Mouse (Mus musculus) hindlimb bud, embryonic 11.5 days (tissue): Measurements from ENCODE around the gene Gnao1.
A peak's percentile ranks its signal among the peaks of the same experiment; 100 is the strongest.

Experiments
- DNase-seq: peaks from one replicate; pipeline ENCODE4 v3.0.0-alpha.2; 2012; ENCODE audit warnings: low read depth, low spot score; ENCODE audit errors: extremely low spot score

Gene Gnao1

DNA sequence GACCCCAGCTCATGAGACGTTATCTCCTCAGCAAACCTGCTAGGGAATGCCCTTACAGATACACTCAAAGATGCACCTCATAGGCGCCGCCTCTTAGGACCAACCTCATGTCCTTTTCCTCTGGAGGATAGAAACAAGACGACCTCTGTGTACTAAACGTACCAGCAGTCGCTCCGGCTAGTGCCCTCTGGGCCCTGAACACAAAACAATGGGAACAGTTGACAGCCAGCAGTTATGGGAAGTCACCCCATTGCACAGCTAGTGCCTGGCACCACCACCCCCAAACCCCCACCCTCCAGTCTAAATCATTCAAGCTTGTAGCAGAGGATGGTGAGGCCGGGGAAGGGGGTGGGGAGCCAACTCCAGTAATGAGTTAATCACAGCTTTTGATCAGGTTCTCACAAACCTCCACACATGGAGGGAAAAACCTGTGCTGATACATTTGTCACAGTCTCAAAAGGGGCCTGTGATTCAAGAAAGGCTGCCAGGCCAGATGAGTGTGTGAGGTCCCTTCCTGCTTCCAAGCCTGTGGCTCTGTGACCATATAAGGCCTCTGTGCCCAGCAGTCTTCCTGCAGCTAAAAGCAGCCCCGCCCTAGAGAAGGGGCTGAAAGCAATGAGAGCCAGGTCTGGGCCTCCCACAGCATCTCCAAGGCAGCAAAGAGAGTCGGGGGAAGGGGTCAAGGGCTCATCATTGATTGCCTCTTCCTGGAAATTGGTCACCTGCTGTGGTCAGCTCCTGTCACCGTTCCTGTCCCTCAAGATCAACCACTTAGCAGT, 79.1 kb downstream of the Gnao1 start:
- no peak for DNase-seq

DNA sequence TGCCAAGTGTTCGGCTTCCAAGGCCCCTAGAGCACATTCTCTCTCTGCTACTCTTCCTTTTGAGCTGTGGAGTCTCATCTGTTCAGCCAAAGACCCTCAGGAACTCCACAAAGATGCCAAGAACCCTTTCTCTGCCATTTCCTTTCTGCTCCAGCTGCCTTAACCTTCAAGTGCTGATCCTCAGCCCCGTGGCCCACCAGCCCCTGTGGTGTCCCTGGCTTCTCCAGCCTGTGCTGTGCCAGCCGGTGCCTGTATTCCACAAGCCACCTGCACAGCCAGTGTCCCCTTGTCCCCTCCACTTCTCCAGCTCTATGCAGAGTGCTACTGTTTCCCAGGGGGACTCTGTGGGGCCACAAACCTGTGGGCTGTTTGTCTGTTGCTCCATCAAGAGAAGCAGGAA, 83.8 kb downstream of the Gnao1 start:
- DNase-seq, result no peak

DNA sequence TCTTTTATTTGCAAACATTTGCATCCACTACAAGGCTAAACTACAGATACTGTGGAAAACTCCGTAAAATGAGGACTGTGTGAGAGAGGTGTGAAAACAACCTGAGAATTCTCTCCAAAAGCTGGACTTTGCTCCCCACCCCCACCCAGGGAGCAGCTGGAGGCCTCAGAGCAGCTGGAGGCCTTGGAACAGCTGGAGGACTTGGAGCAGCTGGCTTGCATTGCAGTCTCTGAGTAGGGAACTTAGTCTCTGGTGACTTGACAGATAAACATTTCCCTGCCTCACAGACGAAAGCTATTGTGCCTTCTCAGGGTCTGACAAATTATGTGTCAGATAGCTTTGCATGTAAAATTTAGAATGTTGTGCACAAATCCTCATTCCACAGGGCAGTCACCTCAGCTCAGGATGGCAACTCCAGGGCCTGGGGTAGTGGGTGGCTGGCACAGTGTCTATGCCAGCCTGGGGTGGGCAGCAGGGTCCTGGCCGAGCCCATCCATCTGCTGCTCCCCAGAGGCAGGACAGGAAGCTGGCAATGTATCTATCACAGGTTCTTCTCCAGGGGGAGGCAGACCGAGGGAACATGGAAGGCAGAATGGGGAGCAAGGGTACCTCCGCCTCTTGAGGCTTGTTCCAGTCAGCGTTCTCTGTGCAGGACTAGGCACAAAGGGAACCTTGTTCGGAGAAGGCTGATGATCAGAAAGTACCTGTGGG, 87.2 kb downstream of the Gnao1 start:
- DNase-seq, result no peak

DNA sequence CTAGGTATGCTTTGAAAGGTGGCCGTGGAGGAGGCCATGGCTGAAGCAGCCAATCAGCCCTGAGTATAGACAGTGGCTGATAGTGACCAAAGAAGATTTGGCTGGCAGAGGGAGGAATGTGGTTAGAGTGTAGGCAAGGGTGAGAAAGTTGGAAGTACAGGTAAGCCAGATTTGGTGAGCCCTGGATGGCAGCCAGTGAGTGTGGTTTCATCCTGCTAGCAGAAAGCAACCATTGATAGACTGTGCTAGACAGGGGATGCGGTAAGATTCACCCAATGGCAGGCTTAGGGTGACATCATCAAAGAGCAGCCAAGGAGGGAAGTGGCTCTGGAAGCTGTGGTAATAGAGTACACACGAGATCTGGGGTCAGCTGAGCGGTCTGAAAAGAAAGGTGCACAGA, 88.8 kb downstream of the Gnao1 start:
- no peak for DNase-seq

DNA sequence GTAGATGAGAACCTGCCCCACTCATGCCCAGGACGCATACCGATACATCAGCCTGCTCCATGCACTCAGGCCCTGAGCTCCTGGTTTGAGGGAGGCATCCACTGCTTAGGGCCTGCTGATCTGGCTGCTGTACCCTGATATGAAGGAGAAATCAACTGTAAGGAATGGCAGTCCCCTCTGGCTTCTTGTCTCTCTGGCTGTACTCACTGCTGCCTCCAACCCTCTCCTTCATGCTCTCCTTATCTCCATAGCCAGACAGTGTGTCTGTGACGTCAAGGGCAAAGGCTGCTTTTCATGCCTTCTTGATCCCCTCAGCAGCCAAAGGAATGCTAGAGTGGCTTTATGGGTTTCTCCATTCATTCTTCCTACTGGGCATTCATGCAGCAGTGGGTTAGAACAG, 92.3 kb downstream of the Gnao1 start:
- DNase-seq, result no peak

DNA sequence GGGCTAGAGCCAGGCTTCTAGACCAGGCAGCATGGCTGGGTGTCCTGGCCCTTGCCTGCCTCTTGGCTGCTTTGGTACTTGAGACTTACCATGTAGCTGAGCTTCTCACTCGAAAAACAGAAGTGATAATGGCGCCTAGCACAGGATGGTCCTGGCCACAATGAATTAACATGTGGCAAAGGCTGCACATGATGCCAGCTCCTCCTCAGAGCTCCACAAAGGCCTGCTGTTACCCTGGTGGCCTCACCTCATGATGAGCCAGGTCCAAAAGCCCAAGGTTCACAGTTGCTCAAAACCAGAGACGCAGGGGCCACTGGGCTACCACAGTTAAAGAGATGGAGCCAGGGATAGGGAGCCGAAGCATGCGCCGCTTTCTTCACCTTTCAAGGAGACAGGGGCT, 97.2 kb downstream of the Gnao1 start:
- no peak for DNase-seq

DNA sequence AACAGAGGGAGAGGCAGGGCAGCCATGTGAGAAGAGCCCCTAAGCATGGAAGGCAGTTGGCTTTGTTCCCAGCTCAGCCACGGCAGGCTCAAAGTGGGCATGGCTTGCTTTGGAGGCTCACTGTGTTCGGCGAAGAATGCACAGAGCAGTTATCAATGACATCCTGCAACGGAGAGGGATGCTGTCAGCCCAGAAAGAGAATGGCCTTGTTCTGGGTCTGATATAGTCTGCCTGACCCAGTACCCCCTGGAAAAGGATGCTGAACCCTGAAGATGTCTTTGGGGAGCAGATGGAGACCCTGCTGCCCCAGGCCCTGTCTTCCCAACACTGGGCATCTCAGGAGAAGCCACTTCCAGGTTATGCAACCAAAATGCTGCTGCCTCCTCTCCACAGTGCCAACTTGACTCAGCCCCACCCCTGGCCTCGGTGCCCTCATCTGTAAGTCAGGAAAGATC, 98.2 kb downstream of the Gnao1 start:
- DNase-seq, result no peak

DNA sequence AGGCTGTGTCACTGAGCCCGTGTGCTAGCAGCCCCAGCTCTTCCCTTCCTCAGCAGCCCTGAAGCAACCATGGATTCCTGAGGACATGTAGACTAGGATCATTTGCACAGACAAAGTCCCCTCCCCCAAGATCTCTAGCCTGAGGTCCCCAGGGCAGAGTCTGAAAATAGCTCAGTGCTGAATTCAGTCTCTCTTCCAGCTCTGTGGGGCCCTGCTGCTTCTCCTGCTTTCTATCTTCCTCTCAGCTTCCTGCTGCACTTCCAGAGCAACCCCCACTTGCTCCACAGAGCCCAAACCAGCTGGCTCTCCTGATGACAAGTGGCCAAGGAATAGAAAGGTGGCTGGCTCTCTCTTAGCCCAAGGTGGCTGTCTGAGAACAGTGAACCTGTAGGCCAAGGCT, 98.8 kb downstream of the Gnao1 start:
- DNase-seq, result no peak

DNA sequence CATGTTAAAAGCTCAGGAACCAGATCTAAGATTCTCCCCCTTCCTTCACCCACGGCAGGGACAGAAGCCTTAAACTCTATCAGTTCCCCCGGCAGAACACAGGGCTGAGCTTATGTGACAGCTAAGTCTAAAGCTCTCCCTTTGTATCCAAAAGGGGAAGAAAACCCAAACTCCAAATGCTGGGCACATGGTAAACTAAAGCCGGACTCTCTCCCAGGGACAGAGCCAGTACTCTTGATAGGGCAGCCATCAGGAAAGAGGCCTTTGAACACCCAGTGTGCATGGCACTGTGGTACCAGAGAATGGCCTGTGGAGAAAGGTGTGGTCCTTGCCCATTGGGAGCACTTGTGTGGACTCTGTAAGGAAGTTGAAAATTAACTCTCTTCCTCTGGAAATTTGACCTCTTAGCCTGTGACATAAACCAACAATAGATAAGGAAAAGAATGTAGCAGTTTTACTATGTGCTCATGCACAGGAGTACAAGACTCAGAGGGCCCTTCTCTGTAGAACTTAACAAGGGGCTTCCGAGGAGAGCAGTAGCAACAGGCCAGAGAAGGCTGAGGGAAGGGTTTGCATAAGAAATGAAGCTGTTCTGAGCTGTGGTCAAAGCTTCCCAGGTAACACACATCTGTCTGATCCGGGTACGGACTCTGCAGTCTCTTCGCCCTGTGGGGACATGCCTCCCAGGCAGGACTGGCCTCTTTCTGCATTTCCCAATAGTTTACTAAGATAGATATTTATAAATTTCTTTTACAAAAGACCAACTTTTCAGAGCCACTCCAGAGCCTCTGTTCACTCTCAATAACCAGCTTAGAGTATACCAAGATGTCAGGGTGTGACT, 102.2 kb downstream of the Gnao1 start:
- DNase-seq, result no peak

DNA sequence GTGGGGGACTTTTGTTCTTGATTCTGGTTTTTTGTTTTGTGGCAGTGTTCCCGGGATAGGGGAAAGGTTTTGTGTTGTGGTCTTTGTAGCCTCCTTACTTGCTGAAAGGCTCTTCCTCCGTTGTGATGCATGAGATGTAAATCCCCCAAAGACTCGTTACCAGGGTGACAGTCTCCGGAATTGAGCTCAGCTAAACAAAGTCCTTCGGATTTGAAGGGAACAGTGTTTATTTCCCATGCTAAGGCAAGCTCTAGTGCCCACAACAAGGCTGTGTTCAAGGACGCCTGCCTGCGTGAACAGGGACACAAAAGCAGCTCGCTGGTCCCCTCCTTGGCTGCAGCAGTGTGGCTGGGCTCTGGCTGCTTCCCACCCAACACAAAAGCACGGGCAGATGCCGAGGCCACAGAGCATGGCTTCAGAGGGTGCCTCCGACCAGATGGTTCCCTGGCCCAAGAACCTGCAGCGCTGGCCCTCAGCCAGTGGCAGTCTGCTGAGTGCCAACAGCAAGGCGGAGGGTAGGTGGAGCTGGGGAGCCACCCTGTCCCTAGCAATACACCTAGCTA, 108.2 kb downstream of the Gnao1 start:
- DNase-seq, result no peak

DNA sequence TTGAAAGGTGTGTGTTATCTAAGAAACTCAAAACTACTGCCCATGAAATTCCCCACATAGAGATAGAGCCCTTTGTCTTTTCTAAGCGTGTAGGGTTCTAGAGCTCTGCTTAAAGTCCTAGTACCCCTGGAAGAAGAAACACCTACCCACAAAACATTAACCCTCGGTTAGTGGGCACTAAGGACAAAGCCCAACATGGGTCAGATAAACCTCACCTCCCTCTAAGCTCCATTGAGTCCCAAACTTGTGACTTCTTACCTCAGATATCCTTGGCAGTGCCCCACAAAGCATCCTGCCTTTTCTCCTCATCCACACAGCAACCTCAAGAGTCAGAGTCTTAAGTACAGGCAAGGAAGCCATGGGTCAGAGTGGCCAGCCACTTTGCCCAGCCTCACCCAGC, 108.8 kb downstream of the Gnao1 start:
- no peak for DNase-seq

DNA sequence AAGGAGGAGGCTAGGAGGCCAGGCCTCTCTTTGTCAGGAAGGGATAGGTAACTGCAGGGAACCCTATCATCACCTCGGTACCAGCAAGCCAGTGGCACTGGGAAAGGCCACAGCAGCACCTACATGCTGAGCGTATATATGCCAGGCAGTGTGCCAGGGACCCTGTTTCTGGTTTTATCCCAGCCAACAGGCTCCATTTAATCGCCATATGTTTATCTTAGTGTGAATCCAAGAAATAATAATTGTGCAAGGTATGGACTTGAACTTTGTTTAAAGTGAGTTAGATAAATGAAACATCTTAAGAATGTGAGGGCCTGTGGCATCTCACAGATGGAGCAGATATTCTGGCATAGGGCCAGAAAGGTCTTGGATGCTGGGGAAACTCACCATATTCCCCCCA, 109.7 kb downstream of the Gnao1 start:
- no peak for DNase-seq

DNA sequence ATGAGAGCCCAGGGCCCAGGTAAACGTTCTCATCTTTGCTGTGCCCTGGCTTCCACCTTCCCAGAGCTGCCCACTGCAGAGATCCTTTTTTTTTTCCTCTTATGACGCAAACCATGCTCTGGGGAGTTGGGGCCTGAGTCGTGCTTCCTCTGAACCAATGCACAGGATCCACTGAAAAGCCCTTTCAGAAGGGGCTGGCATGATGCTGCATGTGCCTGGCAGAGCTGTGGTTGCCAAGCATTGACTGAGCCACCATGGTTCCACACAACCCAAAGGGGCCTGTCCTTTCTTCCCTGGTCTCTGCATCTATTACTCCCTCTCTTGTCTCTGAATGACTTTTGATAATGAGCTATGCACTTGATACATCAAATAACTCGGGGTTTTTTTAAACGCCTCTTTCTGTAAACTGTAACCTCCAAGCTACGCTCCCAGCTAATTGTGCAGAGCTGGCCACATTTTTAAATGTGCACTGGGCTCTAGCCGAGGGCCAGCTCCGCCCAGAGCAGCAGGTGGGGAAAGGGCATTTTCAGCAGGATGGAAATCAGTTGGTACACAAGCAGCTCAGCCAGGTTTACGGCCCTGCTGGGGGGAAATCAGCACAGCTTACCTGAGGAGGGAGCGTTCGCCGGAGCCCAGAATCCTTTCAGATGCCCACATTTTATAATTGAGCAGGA, 110.3 kb downstream of the Gnao1 start:
- DNase-seq, result no peak

DNA sequence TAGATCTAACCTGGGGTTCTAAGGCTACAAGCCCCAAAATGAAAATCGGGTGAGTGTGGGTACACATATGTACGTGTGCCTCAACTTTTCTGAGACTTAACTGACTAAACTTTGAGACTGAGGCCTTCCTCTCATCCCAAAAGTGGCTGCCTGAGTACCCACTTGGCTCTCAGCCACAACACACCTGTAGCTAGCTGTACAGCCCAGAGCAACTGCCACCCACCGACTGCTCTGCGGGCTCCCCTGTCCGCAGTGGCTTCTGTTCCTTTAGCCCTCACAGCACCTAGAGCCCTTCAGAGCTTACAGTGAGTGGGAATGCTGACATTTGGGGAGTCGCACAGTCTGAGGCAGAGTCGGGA, 110.8 kb downstream of the Gnao1 start:
- no peak for DNase-seq

DNA sequence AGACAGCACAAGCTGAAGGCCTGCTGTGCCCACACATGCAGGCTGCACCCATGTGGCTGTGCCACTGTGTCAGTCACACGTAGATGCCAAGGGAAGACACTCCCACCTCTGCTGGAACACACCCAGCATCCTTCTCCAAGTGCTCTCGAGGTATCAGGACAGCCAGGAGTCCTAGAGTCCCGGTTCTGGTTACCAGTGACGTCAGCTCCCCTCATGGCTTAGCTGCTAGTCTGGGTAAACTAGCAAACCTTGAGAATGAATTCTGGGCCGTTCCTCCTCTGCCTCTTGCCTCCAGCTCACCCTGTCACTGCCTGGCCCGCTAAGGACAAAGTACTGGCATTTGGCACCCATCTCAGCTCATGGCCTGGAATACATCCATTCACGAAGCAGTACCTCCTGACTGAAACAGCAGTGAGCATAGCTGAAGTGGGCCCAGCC, 114.2 kb downstream of the Gnao1 start:
- DNase-seq, result no peak

DNA sequence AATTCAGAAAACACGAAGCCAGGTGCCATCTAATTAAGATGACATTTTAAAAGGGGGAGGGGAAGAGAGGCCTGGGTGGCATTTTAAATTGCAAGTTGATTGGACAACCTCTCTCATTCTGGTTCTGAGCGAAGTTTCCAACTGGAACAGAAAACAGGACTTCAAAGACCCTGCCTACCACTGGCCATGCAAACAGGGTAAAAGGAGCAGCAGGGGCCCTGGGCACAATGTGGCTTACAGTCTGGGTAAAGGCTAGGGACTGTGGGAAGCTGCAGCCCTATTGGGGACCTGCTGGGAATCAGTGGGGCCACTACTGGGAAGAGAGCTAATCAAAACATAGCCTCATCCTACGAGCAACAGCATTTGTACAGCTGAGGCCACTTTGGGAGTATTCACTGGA, 115.7 kb downstream of the Gnao1 start:
- DNase-seq, result no peak

DNA sequence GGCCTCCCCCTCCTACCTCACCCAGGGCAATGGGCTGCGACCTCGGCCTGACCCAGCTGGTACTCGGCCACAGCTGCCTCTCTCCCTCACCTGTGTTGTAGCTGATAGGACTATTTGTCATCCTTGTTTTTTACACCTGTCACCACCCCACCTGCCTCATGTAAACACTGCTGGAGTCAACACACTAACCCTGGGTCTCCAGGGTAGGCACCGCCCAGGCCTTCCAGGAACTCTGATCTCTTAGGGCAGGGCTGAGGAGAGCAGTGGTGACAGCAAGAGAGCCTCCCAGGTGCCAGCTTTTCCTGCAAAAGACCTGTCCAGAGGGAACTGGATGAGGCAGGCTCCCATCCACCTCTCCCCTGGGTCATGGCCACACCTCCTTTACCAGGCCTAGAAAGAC, 119.5 kb downstream of the Gnao1 start:
- DNase-seq, result no peak

DNA sequence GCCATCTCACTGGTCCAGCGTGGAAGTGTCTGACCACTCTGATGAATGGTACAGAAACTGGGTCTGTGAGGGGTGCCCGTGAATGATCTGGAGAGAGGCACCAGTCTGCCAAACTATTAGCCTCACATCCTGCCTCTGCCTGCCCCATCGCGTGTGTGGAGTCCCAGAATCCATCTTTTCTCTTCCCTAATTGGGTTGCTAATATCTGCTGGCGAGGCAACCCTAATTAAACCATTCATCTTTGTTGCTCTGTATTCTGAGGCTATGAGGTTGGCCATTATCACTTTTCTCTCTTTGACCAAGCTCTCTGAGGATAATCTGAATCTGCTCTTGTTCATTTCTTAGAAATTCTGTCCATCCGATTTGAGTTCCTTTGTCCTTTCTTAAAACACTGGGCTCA, 121.6 kb downstream of the Gnao1 start:
- DNase-seq, result no peak

DNA sequence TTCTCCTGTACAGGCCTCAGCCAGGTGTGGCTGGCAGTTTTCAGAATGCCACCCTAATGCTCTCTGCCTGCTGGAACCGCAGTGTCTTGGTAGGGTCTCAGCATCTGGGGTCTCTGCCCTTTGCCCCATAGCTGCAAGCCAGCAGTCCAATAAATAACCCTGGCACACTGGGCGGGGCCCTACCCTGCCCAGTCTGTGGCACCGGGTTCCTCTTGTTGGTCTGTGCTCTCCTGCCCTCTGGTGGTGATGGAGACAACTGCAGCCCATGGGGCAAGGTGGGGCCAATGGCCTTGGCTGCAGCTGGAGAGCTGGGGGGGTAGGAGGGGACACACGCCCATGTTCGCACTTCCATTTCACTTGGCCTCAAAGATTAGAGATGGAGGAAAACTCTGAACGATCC, 123.1 kb downstream of the Gnao1 start:
- DNase-seq, result peak; percentile 22

DNA sequence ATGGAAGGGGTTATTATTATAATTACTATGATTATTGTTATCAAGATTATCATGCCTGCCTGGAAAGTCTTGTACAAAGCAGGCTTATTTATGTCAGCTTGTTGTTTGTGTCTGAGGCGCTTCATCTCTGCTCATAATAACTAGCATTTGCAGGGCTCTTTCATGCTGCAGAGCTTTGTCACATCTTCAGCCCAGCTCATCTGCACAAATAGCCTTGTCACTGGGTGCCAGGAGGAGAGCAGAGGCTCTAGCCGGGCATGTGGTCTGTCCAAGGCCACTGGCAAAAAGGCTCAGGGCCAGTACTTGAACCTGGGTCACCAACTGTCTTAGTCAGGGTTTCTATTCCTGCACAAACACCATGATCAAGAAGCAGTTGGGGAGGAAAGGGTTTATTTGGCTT, 123.5 kb downstream of the Gnao1 start:
- no peak for DNase-seq

DNA sequence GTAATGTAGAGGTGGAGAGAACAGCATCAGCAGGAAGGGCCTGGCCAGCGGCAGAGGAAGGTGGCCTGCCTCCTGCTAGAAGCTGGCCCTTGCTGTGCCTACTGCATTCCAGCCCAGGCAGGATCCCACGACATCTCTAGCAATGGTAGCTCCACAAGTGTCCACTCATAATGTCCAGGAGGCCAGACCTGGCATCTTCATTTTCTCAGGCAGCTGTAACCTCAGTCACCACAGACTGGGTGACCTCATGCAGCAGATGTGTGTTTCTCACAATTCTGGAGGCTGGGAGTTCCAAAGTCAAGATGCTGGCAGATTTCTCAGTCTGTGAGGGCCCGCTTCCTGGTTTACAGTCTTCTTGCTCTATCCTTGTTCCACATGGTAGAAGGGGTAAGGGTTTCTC, 128.4 kb downstream of the Gnao1 start:
- DNase-seq, result no peak
